Comparison of ENCODE assay signal across 8 mouse cellular contexts in the genomic region with DNA sequence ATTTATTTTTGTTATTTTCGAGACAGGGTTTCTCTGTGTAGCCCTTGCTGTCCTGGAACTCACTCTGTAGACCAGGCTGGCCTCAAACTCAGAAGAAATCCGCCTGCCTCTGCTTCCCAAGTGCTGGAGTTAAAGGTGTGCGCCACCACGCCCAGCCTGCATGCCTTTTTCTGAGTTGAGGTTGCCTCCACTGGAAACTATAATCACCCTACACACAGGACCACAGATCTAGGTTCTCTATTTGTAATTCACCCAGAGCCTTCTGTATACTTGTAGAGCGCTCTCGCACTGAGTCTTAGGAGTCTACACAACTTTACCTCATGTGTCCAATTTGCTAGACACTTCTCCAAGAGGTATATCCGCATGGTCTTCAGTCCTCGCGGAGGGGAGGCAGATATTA. TPM values are rescaled to one million over a fixed set of nuclear protein-coding genes. Genes with fewer than 3 reads are reported as not detected.
A peak's percentile ranks its signal among the peaks of the same experiment; 100 is the strongest.
DNase-seq lines count a peak whose midpoint lies in the region; ATAC-seq lines count a peak whose summit lies in the region.

No protein-coding gene starts in this region.

- H3K4me2 ChIP-seq in heart, embryonic 13.5 days = peak overlapping the region; percentile 81
- peak overlapping the region; percentile 82 for H3K4me2 ChIP-seq in hindbrain, embryonic 14.5 days (replicated peaks)

- peaks cover 17% of the 10 kb centered on the region for H3K4me1 ChIP-seq in heart, embryonic 13.5 days
- H3K4me1 ChIP-seq in hindbrain, embryonic 14.5 days (replicated peaks; ENCODE audit: control insufficient read depth, insufficient read depth, low read length) = peaks cover 14% of the 10 kb centered on the region
- peaks cover 18% of the 10 kb centered on the region for H3K4me1 ChIP-seq in midbrain, embryonic 10.5 days

- no peak for DNase-seq in heart, postnatal 36 days
- DNase-seq in R1 (ENCODE audit: low read depth, low spot score) = peak; percentile 32
- no peak for DNase-seq in hindbrain, embryonic 14.5 days (ENCODE audit: low spot score)
- no peak for DNase-seq in midbrain, embryonic 10.5 days (ENCODE audit: low spot score)
- no peak for DNase-seq in cerebellum, adult 9-11 months
- no peak for DNase-seq in spleen, adult 18-20 months

- intact Hi-C loops in heart, postnatal 36 days (cut with DNase I) = loop anchor here (2.0 to 10.0 kb wide), 2 partner anchors 35 to 89 kb away; no protein-coding TSS in a partner anchor

- peaks cover 44% of the 10 kb centered on the region for H3K36me3 ChIP-seq in heart, embryonic 13.5 days
- H3K36me3 ChIP-seq in hindbrain, embryonic 14.5 days (replicated peaks; ENCODE audit: control insufficient read depth, insufficient read depth) = peaks cover 35% of the 10 kb centered on the region
- H3K36me3 ChIP-seq in midbrain, embryonic 10.5 days = peaks cover 44% of the 10 kb centered on the region

- H3K9ac ChIP-seq in heart, embryonic 13.5 days = peak overlapping the region; percentile 88
- peak overlapping the region; percentile 74 for H3K9ac ChIP-seq in hindbrain, embryonic 14.5 days

- H3K9me3 ChIP-seq in heart, embryonic 13.5 days = no peaks in the 10 kb centered on the region
- H3K9me3 ChIP-seq in hindbrain, embryonic 14.5 days (ENCODE audit: control insufficient read depth, low read length) = no peaks in the 10 kb centered on the region
- no peaks in the 10 kb centered on the region for H3K9me3 ChIP-seq in midbrain, embryonic 10.5 days (replicated peaks)

- 24% methylated on average over 9 of the region's 9 CpGs for WGBS in heart, embryonic 13.5 days
- 34% methylated on average over 9 of the region's 9 CpGs for WGBS in hindbrain, embryonic 14.5 days
- WGBS in midbrain, embryonic 10.5 days = 33% methylated on average over 9 of the region's 9 CpGs

- H3K27ac ChIP-seq in heart, embryonic 13.5 days (replicated peaks) = peak overlapping the region; percentile 69
- H3K27ac ChIP-seq in hindbrain, embryonic 14.5 days = peak overlapping the region; percentile 73
- H3K27ac ChIP-seq in midbrain, embryonic 10.5 days (replicated peaks) = peak overlapping the region; percentile 91

- H3K4me3 ChIP-seq in heart, embryonic 13.5 days = peak overlapping the region; percentile 82
- H3K4me3 ChIP-seq in hindbrain, embryonic 14.5 days (replicated peaks; ENCODE audit: low read length) = peak overlapping the region; percentile 59
- peak overlapping the region; percentile 98 for H3K4me3 ChIP-seq in midbrain, embryonic 10.5 days

- H3K27me3 ChIP-seq in heart, embryonic 13.5 days (replicated peaks) = 0 out of 2 replicates have a peak, but pooled peaks cover 10% of the 10 kb centered on the region
- no peaks in the 10 kb centered on the region for H3K27me3 ChIP-seq in hindbrain, embryonic 14.5 days (ENCODE audit: control insufficient read depth, insufficient read depth, low read length)
- H3K27me3 ChIP-seq in midbrain, embryonic 10.5 days (ENCODE audit: low read depth, poor library complexity, severe bottlenecking) = no peaks in the 10 kb centered on the region

- no peak for ATAC-seq in heart, embryonic 13.5 days (ENCODE audit: extremely low read depth, insufficient number of reproducible peaks, low FRiP score, low TSS enrichment)
- 0 out of 2 replicates have a peak, but pooled peaks have one; percentile 23 for ATAC-seq in hindbrain, embryonic 14.5 days (ENCODE audit: low FRiP score)
- ATAC-seq in CD4-positive, CD25-positive, alpha-beta regulatory T cell, adult 4 months = no peak

RNA-seq across cellular contexts. Expression of a gene that starts 0.7 kb away (rescaled TPM):
- 45.2 and 51.1 TPM in 2 replicates for polyA plus RNA-seq in heart, embryonic 13.5 days (2015; fragmentation: Nextera tagmentation; extraction: Ambion mirVana)
- total RNA-seq in heart, postnatal 36 days (2021) = 10 to 100 TPM; 21.6 to 24.1 TPM
- 46.4 and 48.7 TPM in 2 replicates for polyA plus RNA-seq in hindbrain, embryonic 14.5 days (2014; fragmentation: Nextera tagmentation; extraction: Ambion mirVana)
- 89.7 and 91.4 TPM in 2 replicates for polyA plus RNA-seq in midbrain, embryonic 10.5 days (2016; fragmentation: Nextera tagmentation; extraction: Ambion mirVana)
- polyA plus RNA-seq in CD4-positive, CD25-positive, alpha-beta regulatory T cell, adult 4 months (2017; shearing (Covaris generic)) = 10 to 100 TPM; 67.5 to 74.4 TPM

RNA-seq across cellular contexts. Expression of a gene that starts 12.0 kb away (rescaled TPM):
- polyA plus RNA-seq in heart, embryonic 13.5 days (2015; fragmentation: Nextera tagmentation; extraction: Ambion mirVana) = 28.4 and 30.1 TPM in 2 replicates
- total RNA-seq in heart, postnatal 36 days (2021) = 10 to 100 TPM; 23.9 to 26.1 TPM
- 37.2 and 37.5 TPM in 2 replicates for polyA plus RNA-seq in hindbrain, embryonic 14.5 days (2014; fragmentation: Nextera tagmentation; extraction: Ambion mirVana)
- polyA plus RNA-seq in midbrain, embryonic 10.5 days (2016; fragmentation: Nextera tagmentation; extraction: Ambion mirVana) = 54.4 and 61.8 TPM in 2 replicates
- 100 to 1,000 TPM; 117 to 187 TPM for polyA plus RNA-seq in CD4-positive, CD25-positive, alpha-beta regulatory T cell, adult 4 months (2017; shearing (Covaris generic))

RNA-seq across cellular contexts. Expression of a gene that starts 21.2 kb away (rescaled TPM):
- 5.7 and 5.9 TPM in 2 replicates for polyA plus RNA-seq in heart, embryonic 13.5 days (2015; fragmentation: Nextera tagmentation; extraction: Ambion mirVana)
- 10 to 100 TPM; 33.2 to 57.3 TPM for total RNA-seq in heart, postnatal 36 days (2021)
- polyA plus RNA-seq in hindbrain, embryonic 14.5 days (2014; fragmentation: Nextera tagmentation; extraction: Ambion mirVana) = 8.5 and 9.4 TPM in 2 replicates
- polyA plus RNA-seq in midbrain, embryonic 10.5 days (2016; fragmentation: Nextera tagmentation; extraction: Ambion mirVana) = 5.6 and 7.3 TPM in 2 replicates
- 1 to 10 TPM; 1.0 to 1.3 TPM for polyA plus RNA-seq in CD4-positive, CD25-positive, alpha-beta regulatory T cell, adult 4 months (2017; shearing (Covaris generic))
